Mouse (Mus musculus): ENCODE results near the gene Lrrc74b. TPM values are rescaled to one million over a fixed set of nuclear protein-coding genes. Genes with fewer than 3 reads are reported as not detected.
A peak's percentile ranks its signal among the peaks of the same experiment; 100 is the strongest.
"Not testable (repeated sequence)": the region's sequence is repeated elsewhere in the genome, so short reads cannot be mapped to it uniquely, and the experiment has no call there.

Gene Lrrc74b
- polyA plus RNA-seq, 1 experiment = not detected

- TF ChIP-seq POLR2A (IDR thresholded peaks at IDR 0.05; ENCODE audit: low read depth, low read length) = no peak
- TF ChIP-seq CTCF (IDR thresholded peaks at IDR 0.05; ENCODE audit: extremely low read depth, insufficient read depth, insufficient read length, insufficient replicate concordance) = no peak
- WGBS = 75% methylated on average over 9 of the region's 9 CpGs
- Histone ChIP-seq H3K4me3 (ENCODE audit: extremely low read depth, insufficient read depth, insufficient read length) (no peak overlapping the region), H3K27ac (ENCODE audit: insufficient read depth, low read length) (no peak overlapping the region), H3K36me3 (ENCODE audit: control insufficient read depth, insufficient read depth, low read length) (no peaks in the 10 kb centered on the region), H3K27me3 (ENCODE audit: control insufficient read depth, insufficient read depth, low read length) (no peaks in the 10 kb centered on the region), H3K4me1 (ENCODE audit: control insufficient read depth, insufficient read depth, insufficient read length) (no peaks in the 10 kb centered on the region)
- no peak for DNase-seq (ENCODE audit: low read depth in 1 of 2, low spot score in 2 of 2)
These were observed 1.5 kb downstream of the Lrrc74b start for GRCm38 (mm10) chr16:17559396-17560027.

GRCm38 (mm10) chr16:17558811-17559210 is 2.2 kb downstream of the Lrrc74b start:
- Histone ChIP-seq H3K4me1 (ENCODE audit: control insufficient read depth, insufficient read depth, insufficient read length) (peaks cover 3% of the 10 kb centered on the region; the same call in 1 of the 2 replicates), H3K27ac (ENCODE audit: insufficient read depth, low read length) (no peak overlapping the region), H3K36me3 (ENCODE audit: control insufficient read depth, insufficient read depth, low read length) (no peaks in the 10 kb centered on the region), H3K4me3 (ENCODE audit: extremely low read depth, insufficient read depth, insufficient read length) (no peak overlapping the region), H3K27me3 (ENCODE audit: control insufficient read depth, insufficient read depth, low read length) (no peaks in the 10 kb centered on the region)
- no peak for DNase-seq (ENCODE audit: low read depth in 1 of 2, low spot score in 2 of 2)
- TF ChIP-seq CTCF (IDR thresholded peaks at IDR 0.05; ENCODE audit: extremely low read depth, insufficient read depth, insufficient read length, insufficient replicate concordance) (no peak), POLR2A (IDR thresholded peaks at IDR 0.05; ENCODE audit: low read depth, low read length) (no peak)
- 6% methylated on average over 5 of the region's 5 CpGs for WGBS

GRCm38 (mm10) chr16:17557947-17558480 is 3.0 kb downstream of the Lrrc74b start:
- H3K36me3 ChIP-seq (ENCODE audit: control insufficient read depth, insufficient read depth, low read length) = no peaks in the 10 kb centered on the region
- no peaks in the 10 kb centered on the region for H3K27me3 ChIP-seq (ENCODE audit: control insufficient read depth, insufficient read depth, low read length)
- DNase-seq (ENCODE audit: low read depth in 1 of 2, low spot score in 2 of 2) = peak in 1 of 2 experiments; percentile 50
- no peak overlapping the region for H3K27ac ChIP-seq (ENCODE audit: insufficient read depth, low read length)
- TF ChIP-seq POLR2A (IDR thresholded peaks at IDR 0.05; ENCODE audit: low read depth, low read length) = no peak
- peak; percentile 90 for TF ChIP-seq CTCF (IDR thresholded peaks at IDR 0.05; ENCODE audit: extremely low read depth, insufficient read depth, insufficient read length, insufficient replicate concordance)
- peaks cover 3% of the 10 kb centered on the region; the same call in 1 of the 2 replicates for H3K4me1 ChIP-seq (ENCODE audit: control insufficient read depth, insufficient read depth, insufficient read length)
- 6% methylated on average over 5 of the region's 5 CpGs for WGBS
- H3K4me3 ChIP-seq (ENCODE audit: extremely low read depth, insufficient read depth, insufficient read length) = no peak overlapping the region

- no peak for DNase-seq (ENCODE audit: low read depth in 1 of 2, low spot score in 2 of 2)
- no peak for TF ChIP-seq POLR2A (IDR thresholded peaks at IDR 0.05; ENCODE audit: low read depth, low read length)
- TF ChIP-seq CTCF (IDR thresholded peaks at IDR 0.05; ENCODE audit: extremely low read depth, insufficient read depth, insufficient read length, insufficient replicate concordance) = no peak
- Histone ChIP-seq H3K4me1 (ENCODE audit: control insufficient read depth, insufficient read depth, insufficient read length) (peaks cover 3% of the 10 kb centered on the region; the same call in 1 of the 2 replicates), H3K27ac (ENCODE audit: insufficient read depth, low read length) (no peak overlapping the region), H3K4me3 (ENCODE audit: extremely low read depth, insufficient read depth, insufficient read length) (no peak overlapping the region), H3K27me3 (ENCODE audit: control insufficient read depth, insufficient read depth, low read length) (no peaks in the 10 kb centered on the region), H3K36me3 (ENCODE audit: control insufficient read depth, insufficient read depth, low read length) (no peaks in the 10 kb centered on the region)
- 62% methylated on average over 4 of the region's 4 CpGs for WGBS
These were observed 4.1 kb downstream of the Lrrc74b start for GRCm38 (mm10) chr16:17556907-17557306.

- Histone ChIP-seq H3K36me3 (ENCODE audit: control insufficient read depth, insufficient read depth, low read length) (no peaks in the 10 kb centered on the region), H3K4me3 (ENCODE audit: extremely low read depth, insufficient read depth, insufficient read length) (no peak overlapping the region), H3K4me1 (ENCODE audit: control insufficient read depth, insufficient read depth, insufficient read length) (peaks cover 3% of the 10 kb centered on the region; the same call in 1 of the 2 replicates), H3K27ac (ENCODE audit: insufficient read depth, low read length) (no peak overlapping the region), H3K27me3 (ENCODE audit: control insufficient read depth, insufficient read depth, low read length) (no peaks in the 10 kb centered on the region)
- TF ChIP-seq CTCF (IDR thresholded peaks at IDR 0.05; ENCODE audit: extremely low read depth, insufficient read depth, insufficient read length, insufficient replicate concordance) = no peak
- TF ChIP-seq POLR2A (IDR thresholded peaks at IDR 0.05; ENCODE audit: low read depth, low read length) = no peak
- WGBS = 79% methylated on average over 4 of the region's 4 CpGs
- DNase-seq (ENCODE audit: low read depth in 1 of 2, low spot score in 2 of 2) = no peak
These were observed 4.9 kb downstream of the Lrrc74b start for GRCm38 (mm10) chr16:17556180-17556579.

- 62% methylated on average over 4 of the region's 4 CpGs for WGBS
- not testable (repeated sequence) for H3K36me3 ChIP-seq (ENCODE audit: control insufficient read depth, insufficient read depth, low read length); DNase-seq (ENCODE audit: low read depth in 1 of 2, low spot score in 2 of 2); H3K27ac ChIP-seq (ENCODE audit: insufficient read depth, low read length); H3K27me3 ChIP-seq (ENCODE audit: control insufficient read depth, insufficient read depth, low read length); H3K4me3 ChIP-seq (ENCODE audit: extremely low read depth, insufficient read depth, insufficient read length); H3K4me1 ChIP-seq (ENCODE audit: control insufficient read depth, insufficient read depth, insufficient read length)
These were observed 6.3 kb downstream of the Lrrc74b start for GRCm38 (mm10) chr16:17554702-17555101.
